Mouse (Mus musculus) gastrocnemius, postnatal 10 days (tissue): ENCODE measurements around the gene 5830411N06Rik. TPM values are rescaled to one million over a fixed set of nuclear protein-coding genes. Genes with fewer than 3 reads are reported as not detected.

Experiments
- total RNA-seq, 2 experiments: library from RNA; stranded (reverse); gene quantifications; 2 replicates each; pipeline ENCODE4 v1.2.3; 2021

Gene 5830411N06Rik
- total RNA-seq, 2 experiments from 2014 or later = not detected

Other genes with a start within 250 kb of the 5830411N06Rik start
- gene Zfp511, start 210.9 kb upstream of the 5830411N06Rik start, total RNA-seq = 1 to 10 TPM; 8.8 to 10.0 TPM
- 10 to 100 TPM; 21.9 to 29.6 TPM for gene Tubgcp2, start 210.6 kb upstream of the 5830411N06Rik start, total RNA-seq
- not detected for gene Msx3, start 198.2 kb upstream of the 5830411N06Rik start, total RNA-seq
- under 1 TPM in 1 of 2 experiments, not detected in 1; 0.36 TPM for gene Caly, start 164.7 kb upstream of the 5830411N06Rik start, total RNA-seq
- gene Prap1, start 153.9 kb upstream of the 5830411N06Rik start, total RNA-seq = not detected
- 10 to 100 TPM; 31.2 TPM for gene Fuom, start 144.8 kb upstream of the 5830411N06Rik start, total RNA-seq
- 1 to 10 TPM; 4.7 to 4.8 TPM for gene Paox, start 131.5 kb upstream of the 5830411N06Rik start, total RNA-seq
- 10 to 100 TPM; 83.5 to 93.1 TPM for gene Echs1, start 130.8 kb upstream of the 5830411N06Rik start, total RNA-seq
- gene Mtg1, start 109.7 kb upstream of the 5830411N06Rik start, total RNA-seq = 10 to 100 TPM; 21.9 to 23.5 TPM
- gene Sprn, start 92.4 kb upstream of the 5830411N06Rik start, total RNA-seq = under 1 TPM; 0.56 to 0.61 TPM
- gene Olfr522, start 82.5 kb upstream of the 5830411N06Rik start, total RNA-seq = not detected
- gene Olfr523, start 74.1 kb upstream of the 5830411N06Rik start, total RNA-seq = not detected
- gene Olfr524, start 41.3 kb upstream of the 5830411N06Rik start, total RNA-seq = not detected
- not detected for gene Cd163l1, start 29.0 kb upstream of the 5830411N06Rik start, total RNA-seq
- gene Olfr525, start 73.6 kb downstream of the 5830411N06Rik start, total RNA-seq = not detected
- not detected for gene Olfr527, start 86.7 kb downstream of the 5830411N06Rik start, total RNA-seq
- not detected for gene Olfr60, start 114.4 kb downstream of the 5830411N06Rik start, total RNA-seq
- gene Olfr530, start 129.0 kb downstream of the 5830411N06Rik start, total RNA-seq = not detected
- not detected for gene Olfr531, start 155.6 kb downstream of the 5830411N06Rik start, total RNA-seq
- not detected for gene Olfr532, start 174.4 kb downstream of the 5830411N06Rik start, total RNA-seq
- not detected for gene Olfr533, start 216.1 kb downstream of the 5830411N06Rik start, total RNA-seq
- not detected for gene Olfr535, start 236.9 kb downstream of the 5830411N06Rik start, total RNA-seq